Mouse (Mus musculus) embryonic facial prominence, embryonic 14.5 days (tissue): Measurements from ENCODE around the gene Kif1c. TPM values are rescaled to one million over a fixed set of nuclear protein-coding genes. Genes with fewer than 3 reads are reported as not detected.

Experiments used
- ATAC-seq: fragments of 200-750 bp; cut with Nextera tagmentation; 2 replicates; pipeline ENCODE4 v1.8.0; 2017; ENCODE audit warnings: low read depth, moderate number of reproducible peaks, moderate TSS enrichment
- DNase-seq: peaks from one replicate; pipeline ENCODE4 v3.0.0-alpha.2; 2015; ENCODE audit warnings: low spot score
- H3K27ac ChIP-seq: fragments of 300-500 bp; sonication (generic); replicated peaks from 2 replicates; pipeline ENCODE4 v1.5.1; 2014; ENCODE audit warnings: low read depth, mild to moderate bottlenecking, low read length, moderate library complexity
- H3K27me3 ChIP-seq: fragments of 300-500 bp; sonication (generic); replicated peaks from 2 replicates; pipeline ENCODE4 v1.6.1; 2014; ENCODE audit warnings: low read length; ENCODE audit not compliant: control insufficient read depth, insufficient read depth
- H3K36me3 ChIP-seq: fragments of 300-500 bp; sonication (generic); 2 replicates; pipeline ENCODE4 v1.6.1; 2014; ENCODE audit warnings: low read length, mixed read lengths; ENCODE audit not compliant: control insufficient read depth, insufficient read depth
- H3K4me1 ChIP-seq: fragments of 300-500 bp; sonication (generic); 2 replicates; pipeline ENCODE4 v1.6.1; 2014; ENCODE audit warnings: antibody characterized with exemption, low read length; ENCODE audit not compliant: control insufficient read depth, insufficient read depth
- H3K4me2 ChIP-seq: fragments of 300-500 bp; sonication (generic); 2 replicates; pipeline ENCODE4 v1.6.1; 2014; ENCODE audit warnings: low read depth, mild to moderate bottlenecking, low read length, moderate library complexity, mixed read lengths
- H3K4me3 ChIP-seq: fragments of 300-500 bp; sonication (generic); 2 replicates; pipeline ENCODE4 v1.5.1; 2014; ENCODE audit warnings: low read depth, mild to moderate bottlenecking, low read length
- H3K9ac ChIP-seq: fragments of 300-500 bp; sonication (generic); 2 replicates; pipeline ENCODE4 v1.6.1; 2014; ENCODE audit warnings: low read depth, mild to moderate bottlenecking, low read length, moderate library complexity, mixed read lengths
- H3K9me3 ChIP-seq: fragments of 300-500 bp; sonication (generic); 2 replicates; pipeline ENCODE4 v1.6.1; 2016; ENCODE audit warnings: low read length; ENCODE audit not compliant: control insufficient read depth
- whole genome bisulfite sequencing: fragments of 180-500 bp; shearing (Covaris S2); extraction: QIAGEN DNeasy Blood & Tissue Kit; methylation state at CpG from one replicate; pipeline ENCODE4 v1.1.7; 2014; 5-methylcytosine and 5-hydroxymethylcytosine counted together
- polyA plus RNA-seq: library from polyadenylated mRNA; unstranded; fragments of >200 nt; fragmentation: Nextera tagmentation; extraction: Ambion mirVana; gene quantifications from 2 replicates; pipeline ENCODE4 v1.2.1, GENCODE M21; 2014

The Kif1c gene
- polyA plus RNA-seq, 1 experiment from 2014 or later = 14.8 TPM

DNA sequence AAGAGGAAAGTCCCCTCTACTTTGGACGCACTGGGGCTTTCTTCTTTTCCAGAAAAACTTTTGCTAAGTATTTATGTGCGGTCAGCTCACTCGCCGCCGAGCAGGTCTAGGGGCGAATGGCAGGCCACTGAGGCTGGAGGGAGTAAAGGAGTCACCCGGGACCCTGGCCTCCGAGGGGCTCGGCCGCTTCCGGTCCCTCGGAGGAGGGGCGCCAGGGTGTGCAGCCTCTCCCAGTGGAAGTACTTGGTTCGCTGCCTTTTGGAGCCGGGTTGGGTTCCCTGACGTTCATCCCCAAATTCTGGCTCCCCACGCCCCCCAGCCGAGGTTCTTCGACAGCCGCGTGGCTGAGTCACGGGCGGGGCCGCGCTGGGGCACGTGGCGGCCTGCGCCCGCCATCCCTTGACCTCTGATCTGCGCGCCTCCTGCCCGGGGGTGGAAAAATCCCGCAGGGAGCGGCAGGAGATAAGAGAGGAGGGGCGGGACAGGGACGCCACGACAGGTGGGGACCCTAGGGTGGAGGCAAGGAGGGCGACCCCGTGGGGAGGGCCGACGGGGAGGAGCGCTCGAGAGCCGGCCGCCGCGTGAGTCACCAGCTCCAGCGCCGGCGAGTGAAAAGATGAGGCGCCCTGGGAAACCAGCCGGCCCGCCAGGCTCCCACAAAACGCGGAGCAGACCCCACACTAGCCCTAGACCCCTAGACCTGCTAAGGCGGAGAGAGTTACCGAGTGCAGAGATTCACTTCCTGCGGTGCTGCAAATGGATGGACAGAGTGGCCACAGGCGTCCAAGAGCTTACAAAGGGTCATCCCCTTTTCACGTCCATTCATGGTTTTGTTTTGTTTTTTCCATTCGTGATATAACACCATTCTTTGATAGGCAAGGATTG, 44.5 kb upstream of the Kif1c start:
- peak overlapping the region; percentile 92 for H3K9ac ChIP-seq
- H3K4me3 ChIP-seq = peak overlapping the region; percentile 64
- peaks cover 39% of the 10 kb centered on the region for H3K4me1 ChIP-seq
- under 1% methylated on average over 57 of the region's 61 CpGs for WGBS
- DNase-seq = peak; percentile 83
- H3K27ac ChIP-seq = peak overlapping the region; percentile 90
- no peaks in the 10 kb centered on the region for H3K9me3 ChIP-seq
- H3K27me3 ChIP-seq = no peaks in the 10 kb centered on the region
- peak overlapping the region; percentile 98 for H3K4me2 ChIP-seq
- H3K36me3 ChIP-seq = peaks cover 31% of the 10 kb centered on the region
- ATAC-seq = peak; percentile 47

DNA sequence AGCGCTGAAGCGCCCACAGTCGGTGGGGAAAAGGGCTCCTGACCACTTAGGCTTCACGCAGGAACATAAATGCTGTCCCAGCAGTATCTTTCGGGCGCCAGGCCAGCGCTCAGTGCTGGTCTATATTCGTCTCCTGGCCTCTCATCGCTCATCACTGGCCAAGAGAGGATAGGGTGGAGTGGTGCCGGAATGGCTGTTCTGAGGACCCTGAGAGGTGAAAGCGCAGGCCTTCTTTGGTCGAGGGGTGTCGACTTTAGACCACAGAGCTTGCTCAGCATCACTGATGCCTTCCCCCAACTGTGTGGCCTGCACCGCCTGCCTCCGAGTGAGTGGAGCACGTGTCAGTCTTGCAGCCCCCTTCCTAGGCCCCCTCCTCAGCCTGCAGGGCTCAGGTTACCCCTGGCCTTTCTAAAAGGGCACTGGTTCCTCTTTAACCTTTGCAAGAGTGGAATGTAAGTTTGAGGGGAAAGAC, 43.9 kb upstream of the Kif1c start:
- H3K27ac ChIP-seq = peak overlapping the region; percentile 90
- H3K36me3 ChIP-seq = peaks cover 29% of the 10 kb centered on the region
- H3K9me3 ChIP-seq = no peaks in the 10 kb centered on the region
- no peaks in the 10 kb centered on the region for H3K27me3 ChIP-seq
- 4% methylated on average over 16 of the region's 16 CpGs for WGBS
- DNase-seq (peak; percentile 63), ATAC-seq (peak; percentile 5; the same call in 1 of the 2 replicates)
- H3K4me1 ChIP-seq = peaks cover 39% of the 10 kb centered on the region
- peak overlapping the region; percentile 98 for H3K4me2 ChIP-seq
- peak overlapping the region; percentile 92 for H3K9ac ChIP-seq
- H3K4me3 ChIP-seq = peak overlapping the region; percentile 64

DNA sequence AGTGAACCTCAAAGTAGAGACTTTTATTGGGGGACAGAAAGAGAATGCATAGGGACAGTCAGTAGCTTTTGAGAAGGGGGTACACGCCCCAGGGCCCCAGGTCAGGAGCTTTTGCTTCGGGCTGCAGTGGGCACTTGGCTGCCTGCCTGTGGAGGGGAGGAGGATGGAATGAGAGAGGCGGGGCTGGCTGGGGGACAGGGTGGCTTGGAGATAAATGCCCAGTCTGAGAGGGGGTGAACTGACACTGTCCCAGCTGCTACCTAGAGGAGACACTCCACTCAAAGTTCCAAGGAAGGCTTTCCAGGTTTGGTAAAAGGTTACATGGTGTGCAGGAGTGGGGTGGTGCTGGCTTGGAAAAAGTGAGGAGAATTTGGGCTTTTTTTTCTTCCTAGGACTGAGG, 43.4 kb upstream of the Kif1c start, which contains the start of gene Eno3:
TSS of gene Eno3 (plus strand) at position 239 of the 400 bp plus-strand sequence.
- Histone ChIP-seq H3K36me3 (peaks cover 27% of the 10 kb centered on the region), H3K9ac (peak within 1 kb of the TSS; percentile 92), H3K4me2 (peak within 1 kb of the TSS; percentile 98), H3K27me3 (no peaks in the 10 kb centered on the region), H3K4me1 (peaks cover 37% of the 10 kb centered on the region), H3K27ac (peak within 1 kb of the TSS; percentile 90), H3K9me3 (no peaks in the 10 kb centered on the region), H3K4me3 (peak within 1 kb of the TSS; percentile 64)
- no peak for ATAC-seq
- WGBS = 11% methylated on average over 3 of the region's 3 CpGs
- no peak for DNase-seq

DNA sequence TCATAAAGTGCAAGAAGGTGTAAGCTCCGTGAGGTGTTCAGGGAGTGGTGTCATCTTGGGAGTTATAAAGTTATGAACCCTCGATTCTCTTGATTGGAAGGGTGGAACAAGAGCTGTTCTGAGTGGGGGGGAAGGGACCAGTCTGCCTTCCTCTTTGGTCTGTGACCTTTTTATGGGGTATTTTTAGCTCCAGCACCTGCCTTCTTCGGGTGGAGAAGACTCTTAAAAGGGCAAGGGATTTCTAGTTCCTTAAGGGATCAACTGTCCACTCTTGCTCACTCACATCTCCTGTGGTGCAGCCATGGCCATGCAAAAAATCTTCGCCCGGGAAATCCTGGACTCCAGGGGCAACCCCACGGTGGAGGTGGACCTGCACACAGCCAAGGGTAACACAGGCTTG, 42.8 kb upstream of the Kif1c start:
- H3K27ac ChIP-seq = peak overlapping the region; percentile 90
- H3K9ac ChIP-seq = no peak overlapping the region
- H3K9me3 ChIP-seq = no peaks in the 10 kb centered on the region
- WGBS = 41% methylated on average over 6 of the region's 6 CpGs
- H3K4me1 ChIP-seq = peaks cover 31% of the 10 kb centered on the region
- no peaks in the 10 kb centered on the region for H3K27me3 ChIP-seq
- ATAC-seq = no peak
- peaks cover 27% of the 10 kb centered on the region for H3K36me3 ChIP-seq
- 0 out of 2 replicates have a peak overlapping the region, but pooled peaks have one; percentile 6 for H3K4me3 ChIP-seq
- H3K4me2 ChIP-seq = peak overlapping the region; percentile 98
- DNase-seq = no peak

- Histone ChIP-seq H3K4me2 (peak overlapping the region; percentile 98; the same call in 1 of the 2 replicates), H3K9ac (no peak overlapping the region), H3K4me3 (0 out of 2 replicates have a peak overlapping the region, but pooled peaks have one; percentile 6), H3K27ac (peak overlapping the region; percentile 15; the same call in 1 of the 2 replicates), H3K36me3 (peaks cover 28% of the 10 kb centered on the region), H3K4me1 (peaks cover 29% of the 10 kb centered on the region), H3K9me3 (no peaks in the 10 kb centered on the region), H3K27me3 (no peaks in the 10 kb centered on the region)
- DNase-seq = no peak
- WGBS = 47% methylated on average over 9 of the region's 9 CpGs
- ATAC-seq = no peak
These were observed 42.4 kb upstream of the Kif1c start for GRCm38 (mm10) chr11:70657991-70658390.

DNA sequence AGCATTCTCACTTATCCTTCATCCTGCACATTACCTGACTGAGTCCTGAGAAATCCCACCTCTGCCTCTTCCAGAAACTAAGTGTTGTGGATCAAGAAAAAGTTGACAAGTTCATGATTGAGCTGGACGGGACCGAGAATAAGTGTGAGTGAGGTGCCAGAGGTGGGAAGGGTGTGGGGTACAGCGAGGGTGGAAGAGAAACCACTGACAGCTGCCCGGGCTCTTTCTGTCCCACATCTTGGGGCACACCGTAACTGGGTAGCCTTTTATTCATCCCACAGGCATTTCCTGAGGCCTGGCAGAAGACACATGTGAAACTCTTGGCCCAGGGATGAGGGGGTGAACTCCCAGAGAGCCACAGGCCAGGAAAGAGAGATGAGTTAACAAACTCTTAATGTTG, 41.8 kb upstream of the Kif1c start:
- no peaks in the 10 kb centered on the region for H3K9me3 ChIP-seq
- H3K36me3 ChIP-seq = peaks cover 32% of the 10 kb centered on the region
- DNase-seq (no peak), ATAC-seq (no peak)
- no peak overlapping the region; the same call in 1 of the 2 replicates for H3K9ac ChIP-seq
- H3K27ac ChIP-seq = no peak overlapping the region
- H3K4me2 ChIP-seq = peak overlapping the region; percentile 2; the same call in 1 of the 2 replicates
- WGBS = 82% methylated on average over 5 of the region's 5 CpGs
- no peaks in the 10 kb centered on the region for H3K27me3 ChIP-seq
- peaks cover 29% of the 10 kb centered on the region for H3K4me1 ChIP-seq
- H3K4me3 ChIP-seq = 0 out of 2 replicates have a peak overlapping the region, but pooled peaks have one; percentile 2

DNA sequence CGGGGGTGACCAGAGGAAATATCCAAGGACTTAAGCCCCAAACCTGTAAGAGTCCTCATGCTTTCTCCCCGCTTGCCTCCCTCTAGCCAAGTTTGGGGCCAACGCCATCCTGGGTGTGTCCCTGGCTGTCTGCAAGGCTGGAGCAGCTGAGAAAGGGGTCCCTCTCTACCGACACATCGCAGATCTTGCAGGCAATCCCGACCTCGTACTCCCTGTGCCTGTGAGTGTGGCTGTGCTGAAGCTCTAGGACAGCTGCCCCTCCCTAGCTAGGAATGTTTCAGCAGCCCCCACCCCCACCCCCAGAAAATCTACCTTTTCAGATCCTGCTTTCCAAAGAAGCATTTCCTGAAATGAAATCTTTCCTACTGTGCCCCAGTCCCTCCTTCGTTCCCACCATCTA, 41.4 kb upstream of the Kif1c start:
- no peaks in the 10 kb centered on the region for H3K9me3 ChIP-seq
- peak overlapping the region; percentile 2; the same call in 1 of the 2 replicates for H3K9ac ChIP-seq
- peak overlapping the region; percentile 15; the same call in 1 of the 2 replicates for H3K27ac ChIP-seq
- peaks cover 36% of the 10 kb centered on the region for H3K36me3 ChIP-seq
- DNase-seq = no peak
- H3K4me1 ChIP-seq = peaks cover 29% of the 10 kb centered on the region
- no peak overlapping the region; the same call in 1 of the 2 replicates for H3K4me2 ChIP-seq
- 61% methylated on average over 8 of the region's 8 CpGs for WGBS
- H3K27me3 ChIP-seq = no peaks in the 10 kb centered on the region
- no peak overlapping the region for H3K4me3 ChIP-seq
- ATAC-seq = no peak

DNA sequence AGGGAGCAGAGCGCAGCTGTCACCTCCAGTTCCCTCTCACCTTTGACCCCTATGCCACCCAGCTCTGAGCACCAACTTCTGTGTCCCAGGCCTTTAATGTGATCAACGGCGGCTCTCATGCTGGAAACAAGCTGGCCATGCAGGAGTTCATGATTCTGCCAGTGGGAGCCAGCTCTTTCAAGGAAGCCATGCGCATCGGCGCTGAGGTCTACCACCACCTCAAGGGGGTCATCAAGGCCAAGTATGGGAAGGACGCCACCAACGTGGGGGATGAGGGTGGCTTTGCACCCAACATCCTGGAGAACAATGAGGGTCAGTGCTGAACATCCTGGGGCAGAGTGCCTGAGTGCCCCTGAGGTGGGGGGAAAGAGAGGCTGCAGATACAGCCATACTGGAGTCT, 39.8 kb upstream of the Kif1c start:
- ATAC-seq (no peak), DNase-seq (no peak)
- Histone ChIP-seq H3K9ac (no peak overlapping the region), H3K4me1 (peaks cover 29% of the 10 kb centered on the region), H3K27me3 (no peaks in the 10 kb centered on the region), H3K27ac (no peak overlapping the region), H3K4me3 (no peak overlapping the region), H3K9me3 (no peaks in the 10 kb centered on the region), H3K4me2 (no peak overlapping the region), H3K36me3 (peaks cover 52% of the 10 kb centered on the region)
- 88% methylated on average over 8 of the region's 8 CpGs for WGBS
